Mouse (Mus musculus) lung, adult 2 months (tissue): Measurements from ENCODE around the gene Cdk1.

ENCODE experiments used
- CTCF ChIP-seq: fragments of 200-500 bp; IDR thresholded peaks from 2 replicates; pipeline ENCODE4 v1.5.1; 2011; ENCODE audit warnings: mild to moderate bottlenecking, low read length, control low read depth; ENCODE audit not compliant: insufficient read depth
- POLR2A ChIP-seq: fragments of 200-500 bp; IDR thresholded peaks from 2 replicates; pipeline ENCODE4 v1.6.1; 2011; ENCODE audit warnings: low read depth, mild to moderate bottlenecking, control low read depth, low read length, borderline replicate concordance; ENCODE audit errors: extremely low read depth

DNA sequence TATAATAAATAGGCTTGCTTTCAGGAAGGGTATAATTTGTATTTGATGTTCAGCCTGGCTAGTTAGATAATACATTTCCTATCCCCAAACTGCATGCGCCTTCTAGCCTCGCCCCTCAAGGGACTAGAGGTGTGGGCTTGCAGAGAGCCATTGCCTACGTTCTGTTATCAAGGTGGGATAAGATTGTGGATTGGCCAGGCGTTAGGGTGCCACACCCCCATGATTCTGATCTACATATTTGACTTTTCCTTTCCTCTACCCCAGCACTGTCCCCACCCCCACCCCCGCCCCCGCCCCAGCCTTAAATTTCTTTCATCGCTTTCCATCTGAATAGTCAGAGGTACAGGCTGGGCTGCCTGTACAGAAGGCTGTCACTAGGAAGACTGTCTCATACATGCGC is 34.0 kb upstream of the Cdk1 start:
- TF ChIP-seq POLR2A (no peak), CTCF (no peak)
